Mouse (Mus musculus): ENCODE results near the gene Ly6g5c. TPM values are rescaled to one million over a fixed set of nuclear protein-coding genes. Genes with fewer than 3 reads are reported as not detected.

Ly6g5c gene
- total and polyA plus RNA-seq, 3 experiments: not detected

- no peak for DNase-seq
- intact Hi-C loops (cut with DNase I): no loop called here
- peaks cover 4% of the 10 kb centered on the region for H3K4me1 ChIP-seq (ENCODE audit: control insufficient read depth, insufficient read depth, low read length)
- TF ChIP-seq CTCF (IDR thresholded peaks at IDR 0.05) (no peak), POLR2A (IDR thresholded peaks at IDR 0.05; ENCODE audit: insufficient read depth, low read depth, low read length) (no peak), EP300 (IDR thresholded peaks at IDR 0.05; ENCODE audit: insufficient read depth, low read depth, low read length) (no peak)
- H3K79me2 ChIP-seq (replicated peaks; ENCODE audit: control insufficient read depth, insufficient read depth, low read length): no peaks in the 10 kb centered on the region
- WGBS: 80% methylated on average over 7 of the region's 8 CpGs
- H3K27ac ChIP-seq: no peak overlapping the region
- no peak overlapping the region for H3K4me3 ChIP-seq
- no peak overlapping the region for H3K9ac ChIP-seq (ENCODE audit: low read depth, low read length)
- peaks cover 4% of the 10 kb centered on the region for H3K36me3 ChIP-seq (ENCODE audit: control insufficient read depth, insufficient read depth, low read length)
- H3K27me3 ChIP-seq (ENCODE audit: control insufficient read depth, insufficient read depth, low read length): no peaks in the 10 kb centered on the region
Observed at GRCm38 (mm10) chr17:35061299-35061698, 46.8 kb upstream of the Ly6g5c start.

DNA sequence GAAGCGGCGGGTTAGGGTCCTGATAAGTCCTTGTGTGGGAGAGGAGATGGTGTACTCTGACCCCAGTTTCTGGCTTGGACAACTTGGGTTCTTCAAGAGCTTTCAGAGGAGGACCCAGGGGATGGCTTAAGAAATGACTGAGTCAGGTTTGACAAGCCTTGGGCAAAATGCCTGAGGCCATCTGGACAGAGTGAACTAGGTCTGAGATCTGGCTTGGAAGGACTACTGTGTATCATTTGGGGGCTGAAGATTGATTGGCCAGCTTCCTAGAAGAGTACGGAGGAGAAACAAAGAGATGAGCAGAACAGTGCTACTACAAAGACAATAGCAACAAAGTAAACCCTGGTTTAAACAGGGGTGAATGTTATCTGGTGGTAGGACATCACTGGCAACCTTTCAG, 44.6 kb upstream of the Ly6g5c start:
- TF ChIP-seq EP300 (IDR thresholded peaks at IDR 0.05; ENCODE audit: insufficient read depth, low read depth, low read length) (no peak), CTCF (IDR thresholded peaks at IDR 0.05) (no peak), POLR2A (IDR thresholded peaks at IDR 0.05; ENCODE audit: insufficient read depth, low read depth, low read length) (no peak)
- H3K27ac ChIP-seq: no peak overlapping the region
- 79% methylated on average over 3 of the region's 3 CpGs for WGBS

GRCm38 (mm10) chr17:35064378-35064877, 43.7 kb upstream of the Ly6g5c start:
- H3K36me3 ChIP-seq (ENCODE audit: control insufficient read depth, insufficient read depth, low read length): no peaks in the 10 kb centered on the region
- H3K4me3 ChIP-seq: no peak overlapping the region
- WGBS: 49% methylated on average over 10 of the region's 10 CpGs
- H3K27me3 ChIP-seq (ENCODE audit: control insufficient read depth, insufficient read depth, low read length): no peaks in the 10 kb centered on the region; the same call in 1 of the 2 replicates
- H3K79me2 ChIP-seq (replicated peaks; ENCODE audit: control insufficient read depth, insufficient read depth, low read length): no peaks in the 10 kb centered on the region
- no peak for DNase-seq
- peak overlapping the region; percentile 3; the same call in 1 of the 2 replicates for H3K9ac ChIP-seq (ENCODE audit: low read depth, low read length)
- intact Hi-C loops (cut with DNase I): no loop called here
- no peak for TF ChIP-seq CTCF (IDR thresholded peaks at IDR 0.05)
- TF ChIP-seq EP300 (IDR thresholded peaks at IDR 0.05; ENCODE audit: insufficient read depth, low read depth, low read length): no peak
- no peak for TF ChIP-seq POLR2A (IDR thresholded peaks at IDR 0.05; ENCODE audit: insufficient read depth, low read depth, low read length)
- peaks cover 4% of the 10 kb centered on the region for H3K4me1 ChIP-seq (ENCODE audit: control insufficient read depth, insufficient read depth, low read length)
- H3K27ac ChIP-seq: no peak overlapping the region; the same call in 1 of the 2 replicates

More for the DNA sequence above, 44.6 kb upstream of the Ly6g5c start:
- Histone ChIP-seq H3K79me2 (replicated peaks; ENCODE audit: control insufficient read depth, insufficient read depth, low read length) (no peaks in the 10 kb centered on the region), H3K36me3 (ENCODE audit: control insufficient read depth, insufficient read depth, low read length) (no peaks in the 10 kb centered on the region), H3K4me3 (no peak overlapping the region), H3K4me1 (ENCODE audit: control insufficient read depth, insufficient read depth, low read length) (peaks cover 4% of the 10 kb centered on the region), H3K27me3 (ENCODE audit: control insufficient read depth, insufficient read depth, low read length) (no peaks in the 10 kb centered on the region; the same call in 1 of the 2 replicates), H3K9ac (ENCODE audit: low read depth, low read length) (no peak overlapping the region)
- intact Hi-C loops (cut with DNase I): no loop called here
- DNase-seq: no peak

DNA sequence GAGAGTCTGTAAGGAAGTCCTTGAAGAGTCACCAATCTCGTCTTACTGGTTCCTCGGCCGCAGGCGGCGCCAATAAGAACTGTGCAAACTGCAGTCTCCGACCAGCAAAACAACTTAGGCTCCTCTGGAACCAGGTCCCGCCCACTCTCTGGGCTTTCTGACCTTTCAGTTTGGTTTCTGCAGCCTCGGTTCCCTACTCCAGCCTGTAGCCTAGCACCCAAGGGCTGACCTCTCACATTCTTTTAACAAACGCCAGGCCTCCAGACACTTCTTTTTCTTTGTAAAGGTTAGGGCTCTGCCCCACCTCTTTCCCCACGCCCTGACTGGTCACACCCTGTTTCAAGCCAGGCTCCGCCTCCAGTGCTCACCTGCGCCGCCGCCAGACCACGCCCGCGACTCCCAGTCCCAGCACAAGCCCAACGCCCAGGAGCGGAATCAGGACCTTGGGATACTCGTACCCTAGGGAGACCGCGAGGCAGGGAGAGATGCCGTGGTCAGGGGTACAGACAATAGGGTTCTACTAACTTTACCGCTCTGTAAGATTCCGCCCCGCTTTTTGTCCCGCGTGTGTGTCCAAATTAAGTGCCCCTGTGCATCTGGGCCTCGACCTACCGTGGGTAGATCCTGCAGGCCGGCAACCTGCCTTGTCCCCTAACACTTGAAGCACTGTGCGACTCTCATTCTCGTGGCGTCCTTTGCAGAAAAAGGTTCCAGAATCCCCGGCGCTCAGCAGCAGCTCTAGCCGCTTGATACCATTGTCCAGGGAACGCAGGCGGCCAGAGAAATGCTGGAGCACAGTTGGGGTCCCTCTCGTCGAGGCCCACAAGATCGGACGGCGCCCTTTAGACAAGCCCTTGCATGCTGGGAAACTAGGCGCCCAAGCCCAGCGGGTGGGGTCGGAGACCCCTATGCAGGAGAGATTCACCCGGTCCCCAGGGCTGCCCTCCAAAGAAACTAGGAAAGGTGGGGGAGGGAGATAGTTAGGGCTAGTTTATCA, 42.8 kb upstream of the Ly6g5c start, which contains the start of gene Ly6g6c:
Ly6g6c (plus strand) TSS at position 438 of the 997 bp plus-strand sequence.
- 9% methylated on average over 48 of the region's 48 CpGs for WGBS
- peak; percentile 58 to 68 for DNase-seq
- intact Hi-C loops (cut with DNase I): no loop called here
- Histone ChIP-seq H3K79me2 (replicated peaks; ENCODE audit: control insufficient read depth, insufficient read depth, low read length) (no peaks in the 10 kb centered on the region), H3K4me1 (ENCODE audit: control insufficient read depth, insufficient read depth, low read length) (peaks cover 2% of the 10 kb centered on the region), H3K36me3 (ENCODE audit: control insufficient read depth, insufficient read depth, low read length) (no peaks in the 10 kb centered on the region), H3K4me3 (peak within 1 kb of the TSS; percentile 18; the same call in 1 of the 2 replicates), H3K27me3 (ENCODE audit: control insufficient read depth, insufficient read depth, low read length) (no peaks in the 10 kb centered on the region; the same call in 1 of the 2 replicates), H3K9ac (ENCODE audit: low read depth, low read length) (peak within 1 kb of the TSS; percentile 36), H3K27ac (no peak within 1 kb of the TSS; the same call in 1 of the 2 replicates)
- TF ChIP-seq CTCF (IDR thresholded peaks at IDR 0.05) (no peak), POLR2A (IDR thresholded peaks at IDR 0.05; ENCODE audit: insufficient read depth, low read depth, low read length) (no peak), EP300 (IDR thresholded peaks at IDR 0.05; ENCODE audit: insufficient read depth, low read depth, low read length) (no peak)

DNA sequence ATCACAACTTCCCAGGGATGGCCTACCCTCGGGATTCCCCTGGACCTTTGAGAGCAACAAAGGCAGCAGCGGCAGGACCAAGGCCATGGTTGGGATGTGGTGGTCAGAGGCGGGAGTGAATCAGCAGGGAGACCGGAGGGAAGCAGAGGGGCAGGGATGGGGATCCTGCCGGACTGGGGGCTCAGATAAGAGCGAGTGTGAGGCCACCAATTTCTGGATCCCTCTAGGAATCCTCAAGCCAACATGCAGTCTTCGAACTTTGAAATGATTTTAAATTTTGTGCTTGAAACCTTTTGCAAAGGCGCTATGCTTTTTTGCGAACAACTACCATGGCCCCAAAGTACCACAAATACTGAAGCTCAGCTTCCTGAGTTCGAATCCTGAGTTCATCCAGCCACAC, 42.0 kb upstream of the Ly6g5c start, which contains the start of gene Mpig6b:
Mpig6b (minus strand) TSS at position 101 of the 400 bp plus-strand sequence.
- Histone ChIP-seq H3K27me3 (ENCODE audit: control insufficient read depth, insufficient read depth, low read length) (no peaks in the 10 kb centered on the region; the same call in 1 of the 2 replicates), H3K79me2 (replicated peaks; ENCODE audit: control insufficient read depth, insufficient read depth, low read length) (no peaks in the 10 kb centered on the region), H3K9ac (ENCODE audit: low read depth, low read length) (peak within 1 kb of the TSS; percentile 36; the same call in 1 of the 2 replicates), H3K4me3 (peak within 1 kb of the TSS; percentile 18; the same call in 1 of the 2 replicates), H3K4me1 (ENCODE audit: control insufficient read depth, insufficient read depth, low read length) (peaks cover 2% of the 10 kb centered on the region), H3K27ac (no peak within 1 kb of the TSS), H3K36me3 (ENCODE audit: control insufficient read depth, insufficient read depth, low read length) (no peaks in the 10 kb centered on the region)
- TF ChIP-seq POLR2A (IDR thresholded peaks at IDR 0.05; ENCODE audit: insufficient read depth, low read depth, low read length) (no peak), EP300 (IDR thresholded peaks at IDR 0.05; ENCODE audit: insufficient read depth, low read depth, low read length) (no peak), CTCF (IDR thresholded peaks at IDR 0.05) (no peak)
- intact Hi-C loops (cut with DNase I): no loop called here
- DNase-seq: no peak
- WGBS: 71% methylated on average over 10 of the region's 10 CpGs

Measured in heart, adult 2 months (tissue).